Mouse (Mus musculus): ENCODE measurements around the gene Rfx4.
A peak's percentile ranks its signal among the peaks of the same experiment; 100 is the strongest.

Rfx4 gene

DNA sequence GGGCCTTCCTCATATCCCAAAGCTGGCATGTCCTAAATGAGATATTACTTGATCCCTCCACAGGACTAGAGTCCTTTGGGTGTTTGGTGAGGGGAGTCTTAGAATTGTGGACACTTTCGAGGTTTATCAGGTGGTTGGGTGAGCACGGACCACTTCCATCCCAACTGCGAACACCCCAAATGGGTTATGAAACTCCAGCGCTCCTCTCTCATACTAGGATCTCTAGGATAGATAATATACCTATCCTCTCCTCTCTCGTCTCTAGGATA lies 2.3 kb downstream of the Rfx4 start:
- no peak for DNase-seq (ENCODE audit: extremely low read depth, low read depth)

DNA sequence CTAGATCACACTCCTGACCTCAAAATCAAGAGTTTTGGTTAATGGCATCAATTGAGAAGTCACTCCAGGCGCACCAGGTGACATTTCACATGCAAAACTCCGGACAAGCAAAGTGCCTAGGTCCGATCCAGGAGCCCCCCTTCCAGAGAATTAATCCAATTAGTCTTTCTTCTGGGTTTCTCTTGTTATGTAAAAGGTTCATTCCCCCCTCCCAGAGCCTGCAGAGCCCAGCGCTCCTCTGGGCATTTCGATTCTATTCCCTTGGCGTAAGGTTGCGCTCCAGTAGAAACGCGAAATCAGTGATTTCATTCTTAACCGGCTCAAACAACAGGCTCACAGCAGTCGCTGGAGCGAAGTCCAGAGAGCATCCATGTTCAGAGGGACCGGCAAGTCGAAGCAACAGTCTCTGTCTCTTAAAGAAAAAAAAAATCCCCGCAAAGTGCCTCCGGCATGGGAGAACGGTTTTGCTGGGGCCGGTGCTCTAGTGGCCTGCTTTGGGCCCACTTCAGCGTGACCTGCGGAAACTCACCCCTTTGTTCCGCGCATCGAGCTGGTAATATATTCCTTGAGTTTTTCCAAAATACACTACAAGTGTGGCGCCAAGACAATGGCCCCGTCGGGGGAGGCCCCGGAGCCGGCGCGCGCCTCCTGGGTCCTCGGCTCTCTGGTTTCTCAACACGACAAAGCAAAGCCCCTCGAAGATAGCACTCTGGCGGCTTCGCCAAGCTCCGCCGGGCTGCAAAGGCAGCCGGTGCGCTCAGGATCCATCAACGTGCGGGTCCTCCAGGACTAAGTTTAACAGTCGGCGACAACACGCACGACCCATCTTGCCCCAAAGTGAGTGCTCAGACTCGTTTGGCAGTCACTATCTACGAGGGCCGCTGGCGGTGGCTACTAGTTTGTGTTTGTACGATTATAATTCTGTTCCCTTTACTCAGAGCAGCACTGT lies 2.9 kb downstream of the Rfx4 start:
- DNase-seq (ENCODE audit: extremely low read depth, low read depth) = no peak

DNA sequence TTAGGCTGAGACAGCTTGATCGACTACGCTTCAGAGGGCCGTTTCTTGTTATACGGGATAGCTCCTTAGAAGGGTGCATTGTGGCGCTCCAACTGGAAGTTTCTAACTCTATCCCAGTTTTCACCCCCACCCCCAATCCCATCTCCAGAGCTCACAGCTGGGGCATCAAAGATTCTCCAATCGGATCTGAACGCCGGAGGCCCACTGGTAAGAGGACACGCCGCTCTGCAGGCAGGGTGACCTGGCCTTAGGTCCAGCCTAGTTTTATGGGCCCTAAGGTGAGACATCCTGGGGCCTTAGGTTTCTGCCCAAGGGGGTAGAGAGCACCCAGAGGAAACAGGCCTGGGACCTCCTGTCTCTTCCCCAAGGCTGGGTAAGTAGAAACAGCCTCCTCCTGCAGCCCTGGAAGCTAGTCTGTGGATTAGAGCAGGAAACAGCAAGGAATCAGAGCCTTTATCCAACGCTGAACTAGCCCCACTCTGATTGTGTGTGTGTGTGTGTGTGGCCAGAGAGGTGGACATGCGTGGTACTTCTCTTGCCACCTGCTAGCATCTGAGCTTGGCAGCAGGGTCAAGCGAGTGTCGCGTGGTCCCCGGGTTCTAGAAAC lies 3.8 kb downstream of the Rfx4 start:
- DNase-seq (ENCODE audit: extremely low read depth, low read depth) = no peak

DNA sequence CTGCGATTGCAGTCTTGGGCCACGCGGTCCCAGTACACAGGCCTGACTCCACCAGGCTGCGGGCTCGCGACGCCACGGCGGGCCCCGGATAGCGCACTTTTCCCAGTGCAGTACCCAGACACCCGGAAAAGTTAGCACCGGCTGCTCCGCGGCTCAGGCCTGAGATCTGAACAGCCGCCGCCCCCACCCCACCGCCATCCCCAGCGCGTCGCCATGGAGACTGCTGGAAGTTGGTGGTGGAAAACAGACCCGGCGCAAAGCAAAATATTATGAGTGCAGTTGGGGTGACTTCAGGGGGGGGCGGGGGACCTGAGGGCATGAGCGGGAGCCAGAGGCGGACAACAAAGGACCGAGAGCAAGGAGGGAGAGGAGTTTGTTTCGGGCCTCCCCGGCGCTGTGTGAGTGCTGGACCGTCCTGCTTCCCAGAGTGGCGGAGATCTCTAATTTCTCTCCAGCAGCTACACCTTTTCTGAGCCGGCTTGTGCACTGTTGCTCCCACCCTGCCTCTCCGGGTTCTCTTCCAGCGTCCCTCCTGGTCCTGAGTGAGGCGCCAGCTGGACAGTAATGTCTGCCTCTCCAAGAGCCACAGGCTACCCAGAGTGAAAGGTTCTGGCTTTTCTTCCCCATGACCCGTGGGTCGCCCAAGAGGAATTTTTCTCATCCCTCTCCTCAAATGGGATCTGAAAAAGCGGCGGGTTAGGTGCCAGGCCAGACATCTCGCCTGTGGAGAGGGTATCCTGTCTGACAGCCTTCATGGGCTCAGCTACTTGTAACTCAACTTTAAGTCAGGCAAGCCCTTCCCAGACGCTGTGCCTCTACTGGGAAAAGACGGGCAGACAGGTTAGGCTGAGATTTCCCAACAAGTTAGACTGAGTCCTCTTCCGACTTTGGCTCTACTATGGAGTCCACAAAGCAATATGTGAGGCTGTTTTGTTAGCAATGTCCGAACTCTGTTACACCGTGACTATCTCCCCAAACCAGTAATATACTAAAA lies 4.6 kb downstream of the Rfx4 start:
- DNase-seq (ENCODE audit: extremely low read depth, low read depth) = no peak

DNA sequence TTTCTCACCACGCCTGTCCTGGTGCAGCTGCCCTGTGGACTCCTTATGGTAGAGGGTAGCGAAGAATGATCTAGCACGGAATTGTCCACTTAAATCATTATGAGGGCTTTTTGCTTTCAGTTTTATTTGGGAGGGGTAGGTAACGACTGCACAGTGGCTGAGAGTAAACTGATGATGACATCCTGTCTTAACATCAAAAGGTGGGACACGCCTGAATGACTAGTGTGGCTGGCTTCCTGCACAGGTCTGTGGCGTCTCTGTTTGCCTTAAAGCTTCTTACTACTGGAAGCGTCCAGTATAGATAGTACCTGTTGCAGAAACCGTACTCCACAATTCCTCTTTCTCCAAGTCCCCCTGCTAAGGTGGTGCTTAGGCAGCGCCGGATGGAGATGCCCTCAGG lies 12.9 kb downstream of the Rfx4 start:
- no peak for DNase-seq (ENCODE audit: extremely low read depth, low read depth)

DNA sequence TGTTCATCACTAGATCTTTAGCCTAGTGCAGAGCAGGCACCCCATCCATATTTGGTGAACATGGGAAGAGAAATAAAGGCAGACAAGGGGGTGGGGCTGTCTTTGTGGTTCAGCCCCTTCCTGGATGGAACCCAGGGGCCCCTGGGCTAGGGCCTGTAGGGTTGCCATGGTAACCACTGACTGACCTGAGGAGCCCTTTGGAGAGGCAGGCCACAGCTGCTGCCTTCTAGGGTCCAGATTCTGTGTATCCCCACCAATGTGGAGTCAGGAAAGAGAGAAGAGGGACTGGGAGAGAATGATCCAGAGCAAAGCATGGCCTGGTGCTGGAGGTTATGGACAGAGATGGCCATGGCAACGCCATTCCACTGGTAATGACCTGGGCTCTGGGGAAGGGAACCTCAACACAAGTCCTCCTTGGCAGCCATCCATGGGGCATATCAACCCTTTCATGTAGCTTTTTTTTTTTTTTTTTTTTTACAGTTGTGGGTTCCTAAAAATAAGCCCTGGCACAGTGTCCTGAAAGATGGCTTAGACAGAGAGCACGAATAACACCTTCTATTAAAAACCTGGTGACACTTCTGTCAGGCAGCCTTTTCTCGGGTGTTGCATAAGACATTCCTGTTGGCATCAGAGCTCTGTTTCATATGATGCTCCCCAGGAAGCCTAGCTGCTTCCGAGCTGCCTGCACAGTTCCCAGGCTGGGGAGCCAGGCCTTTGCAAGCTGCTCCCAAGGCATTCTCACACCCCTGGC lies 16.7 kb downstream of the Rfx4 start:
- no peak for DNase-seq (ENCODE audit: extremely low read depth, low read depth)

DNA sequence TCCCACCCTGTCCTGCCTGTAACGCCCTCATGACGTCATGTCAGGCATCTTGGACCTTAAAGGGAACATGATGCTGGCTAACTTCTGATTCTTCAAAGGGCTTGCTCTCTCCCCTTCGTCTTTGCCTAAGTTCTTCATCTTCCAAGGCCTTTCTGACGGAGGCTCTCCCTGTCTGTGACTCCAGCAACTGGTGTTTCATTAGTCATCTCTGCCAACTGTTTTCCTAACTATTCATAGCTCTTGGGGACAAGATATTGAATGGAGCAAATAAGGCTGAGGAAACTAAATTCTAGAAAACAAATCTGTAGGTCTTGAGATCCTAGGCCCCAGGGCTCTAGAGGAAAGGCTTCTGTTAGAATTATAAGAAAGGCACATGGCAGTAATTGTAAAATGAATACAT lies 18.0 kb downstream of the Rfx4 start:
- no peak for DNase-seq (ENCODE audit: extremely low read depth, low read depth)

DNA sequence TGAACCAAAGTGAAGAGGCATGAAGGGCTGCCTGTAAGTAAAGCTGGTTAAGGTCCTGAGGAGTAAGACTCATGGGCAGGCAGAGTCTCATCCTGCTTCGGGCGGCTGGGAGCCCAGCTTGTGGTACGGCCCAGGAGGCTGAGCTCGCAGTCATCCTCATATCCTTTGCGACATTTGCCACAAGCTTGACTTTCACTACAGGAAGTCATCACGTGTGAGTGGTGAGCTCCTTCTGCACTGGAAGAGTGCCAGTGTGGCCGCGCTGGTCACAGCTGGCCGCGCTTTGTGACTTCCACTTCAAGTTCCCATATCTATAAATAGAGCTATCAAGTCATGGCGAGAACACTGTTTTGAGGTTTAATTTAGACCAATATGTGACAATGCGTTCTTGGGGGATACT lies 18.7 kb downstream of the Rfx4 start:
- peak; percentile 39 for DNase-seq (ENCODE audit: extremely low read depth, low read depth)

DNA sequence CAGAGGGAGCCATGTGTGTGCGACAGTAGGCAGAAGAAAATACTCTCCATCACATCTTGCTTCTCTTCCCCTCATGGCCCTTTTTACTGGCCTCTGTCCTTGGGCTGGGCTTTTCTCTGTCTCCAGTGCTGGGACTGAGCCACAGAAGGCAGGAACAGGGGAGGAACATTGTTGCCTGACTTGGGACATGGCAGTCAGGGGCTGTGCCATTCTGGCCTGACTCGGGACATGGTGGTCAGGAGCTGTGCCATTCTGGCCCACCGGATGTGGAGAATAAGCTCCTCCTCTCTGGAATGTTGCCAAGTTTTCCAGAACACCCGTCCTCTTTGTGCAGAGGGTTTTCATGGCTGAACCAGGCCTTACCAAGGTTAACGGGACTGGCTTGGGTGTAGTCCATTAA lies 21.2 kb downstream of the Rfx4 start:
- no peak for DNase-seq (ENCODE audit: extremely low read depth, low read depth)

DNA sequence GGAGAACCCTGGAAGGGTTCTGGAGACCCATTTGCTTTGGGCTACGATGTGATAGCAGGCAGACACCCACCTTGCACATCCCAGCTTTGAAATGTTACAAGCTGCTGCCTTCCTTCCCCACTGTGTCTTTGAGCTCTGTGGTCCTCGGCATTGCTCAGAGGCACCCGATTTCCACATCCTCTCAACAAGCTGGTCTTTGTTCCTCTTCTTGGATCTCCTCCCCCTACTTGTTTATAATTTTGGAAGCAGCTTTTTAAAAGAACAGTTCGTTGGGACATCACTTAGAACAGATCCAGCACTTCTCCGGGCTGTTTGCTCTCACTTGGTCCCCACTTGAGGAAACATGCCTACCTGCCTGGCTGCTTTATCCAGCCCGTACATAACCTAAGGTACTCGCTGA lies 22.1 kb downstream of the Rfx4 start:
- DNase-seq (ENCODE audit: extremely low read depth, low read depth) = no peak

DNA sequence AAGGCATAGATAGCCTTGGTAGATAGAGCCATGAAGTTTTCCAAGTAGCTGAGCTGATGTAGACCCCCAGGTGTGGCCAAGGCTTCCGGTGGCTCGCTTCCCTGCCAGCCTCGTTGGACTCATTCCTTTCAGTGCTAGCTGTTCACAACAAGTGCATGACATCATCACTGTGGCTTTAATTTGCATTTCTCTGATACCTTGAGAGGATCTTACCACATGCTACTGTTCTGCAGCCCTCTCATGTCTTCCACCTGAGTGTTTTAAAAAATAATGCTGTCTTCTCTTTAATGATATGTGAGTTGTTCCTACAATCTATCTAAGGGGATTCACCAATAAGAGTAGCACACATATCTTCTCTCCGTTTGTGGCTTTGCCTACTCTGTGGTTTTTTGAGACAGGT lies 25.0 kb downstream of the Rfx4 start:
- no peak for DNase-seq (ENCODE audit: extremely low read depth, low read depth)

DNA sequence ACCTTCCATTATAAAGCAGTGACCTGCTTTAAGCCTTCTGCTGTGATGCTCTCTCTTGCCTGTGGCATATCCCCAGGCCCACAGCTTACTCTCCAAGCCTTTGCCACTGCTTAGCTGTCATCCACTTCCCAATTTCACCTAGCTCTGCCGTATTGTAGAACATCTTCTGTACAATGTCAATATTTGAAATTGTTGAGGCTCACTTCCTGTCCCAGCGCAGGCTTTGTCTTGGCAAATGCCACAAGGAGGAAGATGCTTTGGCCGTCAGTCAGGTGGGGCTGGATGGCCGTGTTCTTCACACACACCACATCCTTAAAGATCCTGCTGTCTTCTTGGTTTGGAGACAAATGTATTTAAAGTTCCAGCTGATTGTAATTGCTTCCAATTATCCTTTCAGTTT lies 29.5 kb downstream of the Rfx4 start:
- DNase-seq (ENCODE audit: extremely low read depth, low read depth) = no peak

DNA sequence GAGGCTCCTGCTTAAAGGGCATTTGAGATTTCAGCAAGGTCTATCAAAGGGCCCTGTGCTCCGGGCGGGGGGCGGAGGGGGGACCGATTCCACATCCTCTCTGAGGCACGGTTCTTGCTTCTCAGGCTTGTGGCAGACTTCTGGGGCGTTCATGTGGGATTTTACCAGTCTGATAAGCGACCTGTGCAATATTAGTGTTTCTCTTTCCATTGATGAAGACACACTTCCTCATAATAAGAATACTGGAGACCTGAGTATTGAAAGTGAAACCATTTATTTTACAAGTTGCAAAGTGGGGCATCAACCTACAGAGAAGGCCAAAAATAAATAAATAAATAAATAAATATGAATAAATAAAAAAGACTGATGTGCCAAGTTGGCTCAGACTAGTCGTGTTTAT lies 34.5 kb downstream of the Rfx4 start:
- DNase-seq (ENCODE audit: extremely low read depth, low read depth) = no peak

DNA sequence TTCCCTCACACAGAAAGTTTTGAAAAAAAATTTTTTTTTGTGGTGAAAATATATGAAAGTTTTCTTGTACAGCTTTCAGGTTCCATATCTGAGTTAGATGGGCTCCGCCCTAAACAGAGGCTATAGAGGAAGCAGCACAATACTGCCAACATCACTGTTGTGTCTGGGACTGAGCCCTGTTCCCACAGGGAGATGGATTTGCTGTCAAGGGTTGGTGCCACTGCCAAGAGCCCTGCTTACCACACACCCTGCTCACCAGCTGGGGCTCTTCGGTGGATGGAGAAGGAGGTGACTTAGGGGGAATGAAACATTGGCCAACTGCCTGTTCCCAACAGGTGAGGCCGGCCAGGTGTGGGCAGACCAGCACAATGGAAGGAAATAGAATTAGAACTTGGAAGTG lies 35.3 kb downstream of the Rfx4 start:
- no peak for DNase-seq (ENCODE audit: extremely low read depth, low read depth)

DNA sequence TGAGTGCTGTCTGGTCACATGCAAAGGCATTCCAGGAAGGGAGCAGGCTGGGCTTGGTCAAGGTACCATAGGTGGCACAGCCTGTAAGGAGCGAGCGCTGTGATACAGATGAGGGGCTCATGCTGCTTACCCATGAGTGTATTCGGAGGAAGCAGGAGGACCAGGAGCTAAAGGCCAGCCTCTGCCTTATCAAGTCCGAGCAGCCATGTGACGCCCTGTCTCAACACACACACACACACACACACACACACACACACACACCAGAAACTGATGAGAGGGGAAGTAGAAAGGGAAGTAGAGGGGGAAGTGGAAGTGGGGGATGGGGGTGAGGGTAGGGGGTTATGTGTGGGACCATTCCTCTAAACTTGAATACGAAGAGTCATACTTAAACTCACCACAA lies 45.7 kb downstream of the Rfx4 start:
- peak; percentile 45 for DNase-seq (ENCODE audit: extremely low read depth, low read depth)

DNA sequence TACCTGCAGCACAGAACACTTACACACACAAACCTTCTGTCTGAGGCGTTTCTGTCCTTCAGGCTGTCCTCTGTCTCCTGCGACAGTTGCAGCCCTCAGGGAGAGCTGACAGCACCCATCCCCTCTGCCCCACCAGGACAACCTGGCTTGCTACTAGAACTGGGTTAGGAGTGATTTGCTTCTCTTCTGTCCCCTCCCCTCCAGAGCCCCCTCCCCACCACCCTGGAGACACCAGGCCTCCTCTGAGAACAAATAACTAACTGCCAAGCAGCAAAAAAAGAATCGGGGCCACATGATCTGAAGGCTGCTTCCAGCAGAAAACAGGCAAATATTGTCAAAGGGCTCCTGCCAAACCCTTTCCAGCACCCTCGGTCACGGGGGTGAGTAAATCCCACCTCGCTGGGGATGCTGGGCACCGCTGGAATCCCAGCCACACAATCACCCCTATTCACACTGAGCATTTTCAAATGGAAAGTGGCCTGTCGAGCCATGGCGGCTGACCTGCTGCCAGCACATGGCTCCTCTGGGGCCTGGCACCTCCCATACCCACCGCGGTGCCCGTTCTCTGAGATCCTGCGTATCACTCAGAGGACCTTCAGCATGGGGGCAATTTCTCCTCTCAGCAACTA lies 47.5 kb downstream of the Rfx4 start:
- DNase-seq (ENCODE audit: extremely low read depth, low read depth) = no peak

DNA sequence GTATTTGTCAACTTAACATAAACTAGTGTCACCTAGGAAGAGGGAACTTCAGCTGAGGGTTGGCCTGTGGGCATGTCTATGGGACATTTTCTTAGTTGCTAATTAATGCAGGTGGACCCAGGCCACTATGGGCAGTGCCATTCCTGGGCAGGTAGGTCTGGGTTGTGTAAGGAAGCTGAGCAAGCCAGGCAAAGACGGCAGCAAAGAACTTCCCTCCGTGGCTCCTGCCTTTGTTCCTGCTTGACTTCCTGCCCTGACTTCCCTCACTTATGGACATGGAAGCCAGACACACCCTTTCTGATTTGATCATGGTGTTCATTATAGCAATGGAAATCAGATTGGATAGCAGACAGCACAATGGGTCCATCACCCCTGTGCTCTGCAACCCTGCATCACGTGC lies 49.7 kb downstream of the Rfx4 start:
- no peak for DNase-seq (ENCODE audit: extremely low read depth, low read depth)

DNA sequence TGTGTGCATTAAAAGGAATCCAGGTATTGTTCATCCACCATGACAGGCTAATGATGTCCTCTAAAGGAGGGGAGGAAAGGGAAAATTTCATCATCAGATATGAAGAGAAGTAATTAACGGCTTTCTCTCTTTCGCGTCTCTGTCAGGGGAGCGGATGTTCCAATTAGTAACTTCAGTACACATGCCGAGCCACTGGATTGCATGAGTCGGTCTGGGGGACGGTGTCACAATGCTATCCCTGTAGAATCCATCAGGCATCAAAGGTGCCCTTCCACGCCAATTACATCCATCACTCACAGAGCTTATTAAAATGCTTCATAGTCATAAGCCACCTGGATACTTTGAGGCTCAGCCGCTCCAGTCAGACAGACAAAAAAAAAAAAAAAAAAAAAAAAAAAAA lies 51.3 kb downstream of the Rfx4 start:
- no peak for DNase-seq (ENCODE audit: extremely low read depth, low read depth)

DNA sequence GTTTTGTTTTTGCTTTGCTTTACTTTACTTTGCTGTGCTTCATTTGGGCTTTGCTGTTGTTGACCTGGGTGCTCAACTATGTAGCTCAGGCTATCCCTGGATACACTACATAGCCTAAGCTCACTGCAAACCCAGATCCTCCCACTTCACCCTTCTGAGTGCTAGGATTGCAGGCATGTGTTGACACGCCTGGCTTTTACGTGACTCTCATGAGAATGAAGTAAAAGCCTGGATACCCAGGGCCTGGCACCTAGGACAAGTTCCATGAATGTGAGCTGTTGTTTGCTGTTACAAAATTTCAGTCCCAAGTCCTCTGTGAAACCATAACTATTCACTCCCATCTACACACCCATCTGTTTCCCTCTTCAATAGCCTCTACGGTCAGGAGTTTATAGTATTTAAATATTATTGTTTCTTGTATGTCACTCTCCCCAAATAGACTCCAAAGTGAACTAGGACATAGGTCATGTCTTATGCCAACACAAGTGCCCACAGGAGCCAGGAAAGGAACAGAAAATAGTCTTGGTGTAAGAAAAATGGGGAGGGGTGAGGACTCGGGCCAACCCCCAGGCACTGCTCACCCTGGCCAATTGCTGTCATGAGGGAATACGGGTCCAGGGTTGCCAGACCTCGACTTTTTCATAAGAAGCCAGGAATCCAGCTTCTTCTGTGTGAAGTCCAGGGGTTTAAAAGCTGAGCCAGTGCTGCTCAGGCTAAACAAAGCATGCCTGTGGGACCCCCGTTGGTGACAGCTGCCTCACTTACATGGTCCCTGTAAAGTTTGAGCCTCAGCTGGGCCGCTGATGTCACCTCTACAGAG lies 54.4 kb downstream of the Rfx4 start:
- DNase-seq (ENCODE audit: extremely low read depth, low read depth) = no peak
